Mouse (Mus musculus): Measurements from ENCODE around the gene Tmem211. TPM values are rescaled to one million over a fixed set of nuclear protein-coding genes. Genes with fewer than 3 reads are reported as not detected.

The Tmem211 gene
- polyA plus RNA-seq, 1 experiment from 2014 or later = not detected

DNA sequence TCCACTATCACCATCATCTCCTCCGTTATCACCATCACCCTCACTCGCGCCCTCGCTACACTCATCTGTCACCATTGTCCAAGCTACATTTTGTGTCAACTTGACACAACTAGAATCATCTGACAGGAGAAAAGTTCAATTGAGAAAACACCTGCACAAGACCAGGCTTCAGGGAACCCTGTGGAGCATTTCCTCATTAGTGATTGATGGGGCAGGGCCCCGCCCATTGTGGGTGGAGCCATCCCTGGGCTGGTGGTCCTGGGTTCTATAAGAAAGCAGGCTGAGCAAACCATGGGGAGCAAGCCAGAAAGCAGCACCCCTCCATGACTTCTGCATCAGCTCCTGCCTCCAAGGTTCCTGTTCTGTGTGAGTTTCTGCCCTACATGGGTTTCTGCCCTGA is 61.1 kb downstream of the Tmem211 start:
- ATAC-seq (ENCODE audit: insufficient number of reproducible peaks, low FRiP score, low TSS enrichment, low read depth) = no peak
- 47% methylated on average over 5 of the region's 5 CpGs for WGBS

DNA sequence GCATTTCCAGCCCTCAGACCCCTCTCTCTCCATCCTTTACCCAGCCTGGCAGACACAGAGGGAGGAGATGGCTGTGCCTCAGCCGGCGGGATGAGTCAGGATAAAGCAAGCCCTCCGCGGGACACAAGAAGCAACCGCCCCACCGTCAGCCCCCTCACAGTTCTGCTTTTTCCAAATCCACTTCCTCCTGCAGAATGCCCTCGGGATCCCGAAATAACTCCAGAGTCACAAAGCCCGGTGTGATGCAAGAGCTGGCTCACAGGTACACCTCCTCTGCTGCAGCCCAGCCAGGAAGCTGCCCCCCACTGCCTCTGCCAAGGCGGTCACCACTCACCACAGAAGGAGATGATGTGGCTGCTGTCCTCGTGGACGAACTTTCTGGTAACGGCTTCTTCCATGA is 61.8 kb downstream of the Tmem211 start:
- Histone ChIP-seq H3K27ac (replicated peaks; ENCODE audit: low read depth, low read length) (no peak overlapping the region), H3K4me3 (ENCODE audit: low read depth, low read length) (no peak overlapping the region), H3K27me3 (ENCODE audit: control insufficient read depth, insufficient read depth, low read length) (peaks cover 33% of the 10 kb centered on the region), H3K4me2 (ENCODE audit: low read depth, severe bottlenecking) (no peak overlapping the region), H3K9ac (ENCODE audit: low read length) (no peak overlapping the region), H3K4me1 (ENCODE audit: control insufficient read depth, insufficient read depth, low read length) (0 out of 2 replicates have a peak, but pooled peaks cover 2% of the 10 kb centered on the region), H3K36me3 (ENCODE audit: control insufficient read depth, insufficient read depth, low read length) (no peaks in the 10 kb centered on the region), H3K9me3 (ENCODE audit: control insufficient read depth, low read length) (no peaks in the 10 kb centered on the region)
- WGBS = 50% methylated on average over 13 of the region's 13 CpGs
- DNase-seq (ENCODE audit: low spot score) (no peak), ATAC-seq (ENCODE audit: insufficient number of reproducible peaks, low FRiP score, low TSS enrichment, low read depth) (no peak)

More for the DNA sequence above, 61.1 kb downstream of the Tmem211 start:
- no peak overlapping the region for H3K4me3 ChIP-seq (ENCODE audit: low read depth, low read length)
- no peak overlapping the region for H3K27ac ChIP-seq (replicated peaks; ENCODE audit: low read depth, low read length)
- no peaks in the 10 kb centered on the region for H3K36me3 ChIP-seq (ENCODE audit: control insufficient read depth, insufficient read depth, low read length)
- 0 out of 2 replicates have a peak, but pooled peaks cover 2% of the 10 kb centered on the region for H3K4me1 ChIP-seq (ENCODE audit: control insufficient read depth, insufficient read depth, low read length)
- H3K4me2 ChIP-seq (ENCODE audit: low read depth, severe bottlenecking) = no peak overlapping the region
- peaks cover 33% of the 10 kb centered on the region for H3K27me3 ChIP-seq (ENCODE audit: control insufficient read depth, insufficient read depth, low read length)
- DNase-seq (ENCODE audit: low spot score) = no peak
- H3K9ac ChIP-seq (ENCODE audit: low read length) = no peak overlapping the region
- no peaks in the 10 kb centered on the region for H3K9me3 ChIP-seq (ENCODE audit: control insufficient read depth, low read length)

Other genes with a start within 250 kb of the Tmem211 start
- gene Grk3, start 211.1 kb upstream of the Tmem211 start, polyA plus RNA-seq (2014; fragmentation: Nextera tagmentation; extraction: Ambion mirVana) = 7.1 and 9.6 TPM in 2 replicates
- not detected in 2 replicates for gene Crybb2, start 156.8 kb upstream of the Tmem211 start, polyA plus RNA-seq (2014; fragmentation: Nextera tagmentation; extraction: Ambion mirVana)
- gene Crybb3, start 145.3 kb upstream of the Tmem211 start, polyA plus RNA-seq (2014; fragmentation: Nextera tagmentation; extraction: Ambion mirVana) = 0.39 and 0.78 TPM in 2 replicates
- gene 2900026A02Rik, start 5.7 kb upstream of the Tmem211 start, polyA plus RNA-seq (2014; fragmentation: Nextera tagmentation; extraction: Ambion mirVana) = 1.3 and 1.7 TPM in 2 replicates
- gene Sgsm1, start 83.9 kb downstream of the Tmem211 start, polyA plus RNA-seq (2014; fragmentation: Nextera tagmentation; extraction: Ambion mirVana) = 7.7 and 9.1 TPM in 2 replicates
- not detected in 2 replicates for gene Aym1, start 130.4 kb downstream of the Tmem211 start, polyA plus RNA-seq (2014; fragmentation: Nextera tagmentation; extraction: Ambion mirVana)

Data from limb, embryonic 11.5 days (tissue).